Mouse (Mus musculus) erythroblast, adult 5-6 weeks (primary cell): ENCODE results near the gene Tmem135. TPM values are rescaled to one million over a fixed set of nuclear protein-coding genes. Genes with fewer than 3 reads are reported as not detected.

Experiments used
- ATAC-seq: replicated peaks from 2 replicates; pipeline ENCODE4 v1.8.0; 2016; ENCODE audit warnings: moderate number of reproducible peaks, mild to moderate bottlenecking, moderate TSS enrichment, inconsistent platforms; ENCODE audit not compliant: poor library complexity, low FRiP score, severe bottlenecking
- total RNA-seq, 2 experiments: library from RNA; stranded (forward) in 1 of 2; stranded (reverse) in 1 of 2; fragments of 150-400 nt in 1 of 2; fragments of 200-764, 138-1000 nt in 1 of 2; gene quantifications; 2 replicates each; pipeline versions ENCODE4 v1.2.3 to v1.2.4; 2015 to 2017; ENCODE audit warnings: low replicate concordance in 2 of 2

Gene Tmem135
- total RNA-seq, 2 experiments from 2014 or later: 7.7 to 10.3 TPM

DNA sequence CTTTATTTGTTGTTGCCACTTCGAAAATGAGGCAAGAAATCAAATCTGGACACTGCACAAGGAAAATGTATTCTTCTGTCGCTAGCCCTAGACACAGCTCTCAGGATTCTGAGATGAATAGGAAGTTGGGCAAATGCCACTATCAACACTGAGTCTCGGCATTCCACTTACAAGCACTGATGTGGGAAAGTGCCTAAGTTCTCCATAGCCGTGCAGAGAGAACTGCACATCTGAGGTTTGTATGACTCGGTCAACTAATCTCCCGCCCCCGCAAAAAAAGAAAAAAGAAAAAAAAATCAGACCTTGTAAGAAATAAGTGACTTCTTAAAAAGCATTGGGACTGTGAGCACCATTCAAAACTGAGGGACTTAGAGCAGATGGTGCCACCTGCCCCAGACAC lies 248.3 kb downstream of the Tmem135 start:
- no peak for ATAC-seq

DNA sequence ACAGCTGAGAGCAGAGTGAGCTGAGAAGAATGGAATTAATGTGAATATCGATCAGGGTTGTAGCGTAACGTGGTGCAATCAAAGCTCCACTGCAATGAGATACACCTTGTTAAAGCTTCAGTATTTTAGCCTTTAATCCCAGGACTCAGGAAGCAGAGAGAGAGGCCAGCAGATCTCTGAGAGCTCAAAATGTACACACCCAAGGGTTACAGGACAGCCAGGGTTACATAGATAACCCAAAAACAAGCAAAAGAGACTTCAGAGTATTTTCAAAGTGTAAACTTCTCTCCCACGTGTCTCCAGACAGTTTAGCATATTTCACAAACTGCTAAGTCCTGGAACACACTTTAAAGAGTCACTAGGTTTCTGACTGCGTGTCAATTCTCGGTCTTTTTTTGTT lies 248.8 kb downstream of the Tmem135 start:
- no peak for ATAC-seq

DNA sequence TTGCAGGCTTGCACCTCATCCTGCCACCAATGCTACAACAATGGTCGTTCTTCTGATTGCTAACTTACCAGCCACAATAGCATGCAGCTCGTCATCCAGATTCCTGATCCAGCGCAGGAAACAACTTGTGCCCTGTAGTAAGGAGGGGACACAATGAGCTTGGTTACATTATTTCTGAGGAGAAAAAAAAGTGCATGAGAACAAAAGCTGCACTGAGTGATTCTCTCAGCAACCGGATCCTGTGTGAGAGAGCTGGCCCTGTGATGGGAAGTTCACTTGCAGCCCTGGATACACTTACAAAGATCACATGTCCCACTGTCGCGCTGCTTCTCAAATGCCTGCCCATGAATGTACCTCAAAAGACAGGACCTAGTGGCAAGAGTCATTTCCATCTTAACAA lies 252.7 kb downstream of the Tmem135 start:
- ATAC-seq: no peak

DNA sequence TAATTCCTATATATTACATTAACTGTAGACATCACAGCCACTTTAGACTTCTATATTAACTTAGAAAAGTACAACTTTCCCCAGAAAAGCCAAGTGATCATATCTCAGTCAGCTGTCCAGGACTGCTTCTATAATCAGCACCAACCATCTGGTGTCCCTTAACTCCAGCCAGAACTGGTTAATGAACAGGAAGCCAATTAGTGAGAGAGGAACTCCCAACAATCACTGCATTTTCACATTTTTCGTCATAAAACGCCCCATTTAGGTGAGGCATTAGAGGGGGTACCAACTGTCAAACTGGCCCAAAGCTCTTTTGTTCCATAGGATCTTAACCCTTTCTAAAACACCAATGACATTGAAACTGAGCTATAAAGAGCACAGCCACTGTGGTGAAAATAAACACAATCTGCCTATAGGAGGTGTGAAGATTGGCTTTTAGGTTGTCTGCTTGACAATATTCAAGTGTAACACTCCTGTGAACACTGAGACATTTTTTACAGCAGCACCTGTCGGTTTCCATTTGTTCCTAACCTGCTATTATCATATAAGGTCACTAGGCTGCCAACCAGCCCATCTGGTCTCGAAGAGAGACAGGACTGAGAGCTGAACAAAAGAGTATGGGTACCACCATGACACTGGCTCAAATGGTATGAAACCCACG lies 263.3 kb downstream of the Tmem135 start:
- no peak for ATAC-seq

DNA sequence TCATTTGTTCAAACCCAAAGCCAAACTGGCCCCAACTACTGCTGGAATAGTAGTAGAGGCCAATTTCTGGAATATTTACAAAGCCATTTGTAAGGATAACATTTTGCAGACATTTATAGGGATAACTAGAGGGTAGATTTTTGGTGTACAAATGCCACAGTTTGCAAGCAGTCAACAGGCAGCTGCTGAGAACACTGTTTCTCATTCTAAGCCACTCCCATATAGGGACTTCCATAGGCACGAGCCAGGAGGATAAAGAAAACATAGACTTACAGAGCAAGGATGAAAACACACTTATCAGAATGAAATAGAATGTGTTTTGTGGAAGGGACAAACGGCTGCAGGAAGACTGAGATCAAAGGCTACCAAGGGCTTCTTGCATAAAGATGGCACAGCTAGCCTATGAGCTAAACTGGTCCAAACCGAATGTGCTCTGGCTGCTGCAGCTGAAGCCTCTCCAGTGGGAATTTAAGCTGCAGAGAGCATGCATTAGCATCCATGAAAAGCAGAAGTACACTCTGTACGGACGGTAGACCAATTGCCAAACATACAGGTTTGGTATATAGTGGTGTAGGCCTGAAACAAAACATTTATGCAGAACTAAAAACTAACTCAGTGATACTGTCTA lies 269.0 kb downstream of the Tmem135 start:
- no peak for ATAC-seq

DNA sequence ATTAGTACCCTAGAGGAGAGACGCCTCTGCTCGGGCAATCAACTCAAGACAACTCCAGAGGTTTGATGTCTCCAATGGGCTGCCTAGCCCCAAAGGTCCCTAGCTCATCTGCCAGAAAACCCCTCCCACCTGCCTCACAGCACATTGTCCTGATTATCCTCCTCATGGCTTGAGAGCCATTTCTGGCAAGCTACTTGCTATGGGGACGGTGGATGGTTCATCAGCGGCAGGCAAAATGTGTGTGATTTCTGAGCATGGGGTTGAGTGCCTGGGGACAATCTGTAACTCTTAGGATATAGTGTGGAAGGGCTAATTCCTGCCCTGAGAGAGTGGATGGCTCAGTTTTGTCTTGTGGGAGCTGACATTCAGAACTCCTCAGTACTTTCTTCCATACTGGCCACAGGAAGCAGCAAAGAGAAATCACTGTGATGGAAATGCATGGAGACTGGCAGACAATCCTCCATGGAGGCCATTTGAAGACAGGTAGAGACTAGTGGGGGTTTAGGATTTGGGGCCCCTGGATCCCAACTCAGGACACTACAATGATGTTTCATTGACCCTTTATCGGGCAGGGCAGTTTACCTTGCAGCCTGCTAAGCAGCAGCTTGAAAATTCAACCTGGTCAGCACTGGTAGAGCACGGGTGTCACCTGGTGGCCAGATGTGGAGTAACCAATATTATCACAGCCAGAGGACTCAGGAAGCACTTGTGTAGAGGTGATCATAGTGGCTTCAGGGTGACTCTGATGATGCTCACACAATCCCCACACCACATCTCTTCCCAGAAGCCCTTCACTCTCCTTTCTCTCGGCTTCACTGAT lies 277.7 kb downstream of the Tmem135 start:
- ATAC-seq: no peak

DNA sequence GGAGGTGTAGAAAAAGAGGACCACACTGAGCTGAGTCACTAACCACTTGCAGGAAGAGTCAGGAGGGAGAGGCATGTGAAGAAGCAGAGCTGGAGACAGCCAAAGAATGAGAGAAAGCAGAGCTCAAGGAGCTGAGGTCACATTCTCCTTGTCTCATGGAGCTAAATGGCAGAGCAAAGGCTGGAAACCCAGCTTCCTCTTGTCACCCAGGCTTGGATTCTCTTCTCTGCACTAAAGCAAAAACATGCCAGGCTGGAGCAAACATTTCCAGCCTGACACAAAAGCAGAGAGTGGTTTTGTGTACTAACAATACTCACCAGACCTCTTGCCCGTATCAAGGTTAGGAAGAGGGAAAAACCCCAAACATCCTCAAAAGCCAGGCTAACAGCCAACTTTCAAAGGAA lies 287.8 kb downstream of the Tmem135 start:
- no peak for ATAC-seq

DNA sequence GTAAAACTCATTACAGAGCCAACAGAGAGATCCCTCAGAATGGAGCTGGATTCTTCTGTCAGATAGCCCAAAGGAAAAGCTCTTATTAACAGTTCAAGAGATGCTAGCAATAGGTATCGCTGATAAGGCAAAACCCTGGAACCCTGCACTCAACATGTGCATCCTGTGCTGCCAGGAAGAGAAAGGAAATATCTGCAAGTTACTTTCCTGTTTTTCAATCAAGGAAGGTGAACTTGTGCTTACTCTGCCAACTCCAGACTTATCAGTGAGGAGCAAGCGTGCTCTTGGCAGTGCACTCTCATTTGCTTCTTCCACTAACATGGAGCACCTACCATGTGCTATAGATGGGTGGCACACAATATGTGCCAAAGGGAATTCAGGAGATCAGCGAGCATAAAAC lies 288.4 kb downstream of the Tmem135 start:
- ATAC-seq: no peak

DNA sequence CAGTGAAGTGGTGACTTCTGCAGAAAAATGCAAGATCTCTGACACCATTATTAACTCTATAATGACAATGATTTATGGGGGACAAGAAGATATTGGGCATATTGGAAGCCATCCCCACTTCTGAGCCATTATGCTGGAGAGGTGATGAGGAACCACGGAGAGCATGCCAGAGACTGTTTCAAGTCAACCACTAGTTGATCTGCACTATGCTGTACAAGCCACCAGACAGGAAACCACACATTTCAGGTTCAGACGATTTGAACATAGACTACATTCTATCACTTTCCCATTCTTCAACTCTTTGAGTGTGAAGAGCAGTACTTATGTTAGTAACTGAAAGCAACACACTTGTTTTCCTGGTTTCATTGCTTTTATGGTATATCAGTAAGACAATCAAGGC lies 297.6 kb downstream of the Tmem135 start:
- ATAC-seq: no peak

DNA sequence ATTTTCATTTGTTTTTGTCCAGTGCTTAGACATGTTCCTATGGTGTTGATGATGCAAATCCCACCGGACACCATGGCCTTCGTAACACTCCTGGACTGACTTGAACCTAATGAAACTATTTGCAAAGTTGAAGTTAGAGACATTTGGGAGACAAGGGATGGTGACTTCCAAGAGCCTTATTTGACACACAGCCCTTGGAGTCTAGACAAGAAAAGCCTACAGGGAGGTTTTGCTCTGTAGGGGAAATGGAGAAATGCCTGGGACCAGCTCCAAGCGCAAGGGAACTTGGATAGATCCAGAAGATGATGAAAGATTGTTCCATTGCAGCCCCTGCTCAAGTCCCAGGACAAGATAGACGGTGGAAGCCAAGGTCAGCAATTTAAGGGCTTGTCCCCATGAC lies 304.3 kb downstream of the Tmem135 start:
- no peak for ATAC-seq

Other genes with a start within 250 kb of the Tmem135 start
- gene Fzd4, start 133 bp upstream of the Tmem135 start, total RNA-seq (2015; ENCODE audit: low replicate concordance): 0.63 TPM in 1 of 2 replicates, not detected in the other
- 0.14 TPM in 1 of 2 replicates, not detected in the other for gene Fzd4, start 133 bp upstream of the Tmem135 start, total RNA-seq (2017; ENCODE audit: low replicate concordance)
- not detected in 2 replicates for gene Prss23, start 123.0 kb upstream of the Tmem135 start, total RNA-seq (2015; ENCODE audit: low replicate concordance)
- gene Prss23, start 123.0 kb upstream of the Tmem135 start, total RNA-seq (2017; ENCODE audit: low replicate concordance): not detected in 2 replicates
- not detected in 2 replicates for gene Me3, start 228.2 kb upstream of the Tmem135 start, total RNA-seq (2015; ENCODE audit: low replicate concordance)
- 0.14 and 0.26 TPM in 2 replicates for gene Me3, start 228.2 kb upstream of the Tmem135 start, total RNA-seq (2017; ENCODE audit: low replicate concordance)